Mouse (Mus musculus): Measurements from ENCODE around the gene Fam117a. TPM values are rescaled to one million over a fixed set of nuclear protein-coding genes. Genes with fewer than 3 reads are reported as not detected.

Gene Fam117a
- polyA plus RNA-seq, 1 experiment from 2014 or later = 11.8 TPM

DNA sequence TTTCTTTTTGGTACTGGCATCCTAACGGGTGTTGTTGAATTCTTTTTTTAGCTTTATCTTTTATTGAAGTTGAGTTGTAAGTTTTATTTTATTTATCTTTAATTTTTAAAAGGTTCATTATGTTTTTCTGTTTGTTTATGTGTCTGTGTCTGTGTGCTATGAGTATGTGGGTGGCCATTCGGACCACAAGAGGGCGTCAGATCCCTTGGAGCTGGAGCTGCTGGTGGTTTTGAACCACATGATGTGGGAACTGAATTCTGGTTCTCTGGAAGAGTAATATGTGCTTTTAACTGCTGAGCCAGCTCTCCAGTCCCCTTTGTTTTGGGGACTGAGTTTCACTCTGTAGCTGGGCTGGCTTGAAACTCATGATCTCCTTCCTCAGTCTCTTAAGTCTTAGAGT lies 86.7 kb downstream of the Fam117a start:
- Histone ChIP-seq H3K4me2 (ENCODE audit: low read depth) (no peak overlapping the region), H3K9ac (ENCODE audit: low read length) (no peak overlapping the region), H3K4me3 (ENCODE audit: low read depth, low read length) (no peak overlapping the region), H3K9me3 (ENCODE audit: control insufficient read depth, low read length) (no peaks in the 10 kb centered on the region), H3K36me3 (ENCODE audit: control insufficient read depth, insufficient read depth, low read length) (no peaks in the 10 kb centered on the region), H3K27me3 (ENCODE audit: control insufficient read depth, insufficient read depth, low read length) (no peaks in the 10 kb centered on the region), H3K27ac (ENCODE audit: low read depth, low read length) (no peak overlapping the region), H3K4me1 (ENCODE audit: control insufficient read depth, insufficient read depth, low read length) (no peaks in the 10 kb centered on the region)
- ATAC-seq (ENCODE audit: insufficient read depth, low FRiP score, low TSS enrichment) (no peak), DNase-seq (ENCODE audit: low spot score) (no peak)
- 80% methylated on average over 3 of the region's 3 CpGs for WGBS

DNA sequence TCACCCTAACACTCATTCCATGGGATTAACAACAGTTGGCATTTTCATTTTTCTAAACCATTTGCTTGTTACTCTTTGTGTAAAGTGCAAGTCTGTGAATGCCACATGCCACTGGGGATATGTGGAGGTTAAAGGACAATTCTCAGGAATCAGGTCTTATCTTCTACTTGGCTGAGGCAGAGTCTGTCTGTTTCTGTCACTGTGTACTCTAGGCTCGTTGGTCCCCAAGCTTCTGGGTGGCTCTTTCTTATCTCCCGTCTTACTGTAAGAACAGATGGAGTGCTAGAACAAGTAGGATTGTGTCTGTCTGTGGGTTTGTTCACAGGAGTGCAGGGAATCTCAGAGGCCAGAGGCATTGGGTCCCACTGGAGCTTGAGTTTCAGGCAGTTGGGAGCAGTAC lies 94.5 kb downstream of the Fam117a start:
- ATAC-seq (ENCODE audit: insufficient read depth, low FRiP score, low TSS enrichment) = no peak

More for the DNA sequence above, 94.5 kb downstream of the Fam117a start:
- Histone ChIP-seq H3K27me3 (ENCODE audit: control insufficient read depth, insufficient read depth, low read length) (no peaks in the 10 kb centered on the region), H3K4me1 (ENCODE audit: control insufficient read depth, insufficient read depth, low read length) (no peaks in the 10 kb centered on the region), H3K9me3 (ENCODE audit: control insufficient read depth, low read length) (no peaks in the 10 kb centered on the region), H3K4me2 (ENCODE audit: low read depth) (no peak overlapping the region), H3K27ac (ENCODE audit: low read depth, low read length) (no peak overlapping the region), H3K4me3 (ENCODE audit: low read depth, low read length) (no peak overlapping the region), H3K9ac (ENCODE audit: low read length) (no peak overlapping the region), H3K36me3 (ENCODE audit: control insufficient read depth, insufficient read depth, low read length) (no peaks in the 10 kb centered on the region)
- WGBS = 86% methylated on average over 2 of the region's 2 CpGs
- DNase-seq (ENCODE audit: low spot score) = no peak

Other genes starting within 250 kb of the Fam117a start
- gene Dlx3, start 216.9 kb upstream of the Fam117a start, polyA plus RNA-seq (2014; fragmentation: Nextera tagmentation; extraction: Ambion mirVana) = 1.8 and 2.2 TPM in 2 replicates
- gene Dlx4, start 190.8 kb upstream of the Fam117a start, polyA plus RNA-seq (2014; fragmentation: Nextera tagmentation; extraction: Ambion mirVana) = 0.11 TPM in 1 of 2 replicates, not detected in the other
- gene Tac4, start 75.5 kb upstream of the Fam117a start, polyA plus RNA-seq (2014; fragmentation: Nextera tagmentation; extraction: Ambion mirVana) = 0.24 and 0.32 TPM in 2 replicates
- gene Kat7, start 26.8 kb upstream of the Fam117a start, polyA plus RNA-seq (2014; fragmentation: Nextera tagmentation; extraction: Ambion mirVana) = 86.8 and 87.9 TPM in 2 replicates
- gene Slc35b1, start 47.7 kb downstream of the Fam117a start, polyA plus RNA-seq (2014; fragmentation: Nextera tagmentation; extraction: Ambion mirVana) = 132 and 136 TPM in 2 replicates
- gene Spop, start 77.1 kb downstream of the Fam117a start, polyA plus RNA-seq (2014; fragmentation: Nextera tagmentation; extraction: Ambion mirVana) = 132 and 137 TPM in 2 replicates
- gene Nxph3, start 177.6 kb downstream of the Fam117a start, polyA plus RNA-seq (2014; fragmentation: Nextera tagmentation; extraction: Ambion mirVana) = 0.37 and 0.66 TPM in 2 replicates

All from neural tube, embryonic 11.5 days (tissue).